Mouse (Mus musculus) CD4-positive, CD25-positive, alpha-beta regulatory T cell, adult 4 months (primary cell): ENCODE results near the gene Vmn1r198. TPM values are rescaled to one million over a fixed set of nuclear protein-coding genes. Genes with fewer than 3 reads are reported as not detected.
"Not testable (repeated sequence)": the region's sequence is repeated elsewhere in the genome, so short reads cannot be mapped to it uniquely, and the experiment has no call there.

Experiments
- ATAC-seq: one replicate; pipeline ENCODE4 v1.8.0; 2017
- polyA plus RNA-seq, 2 experiments: library from polyadenylated mRNA; unstranded; fragments of 100-300 nt; shearing (Covaris generic); gene quantifications; one replicate each; pipeline ENCODE4 v1.2.1; 2017

Vmn1r198 gene
- polyA plus RNA-seq, result not detected

DNA sequence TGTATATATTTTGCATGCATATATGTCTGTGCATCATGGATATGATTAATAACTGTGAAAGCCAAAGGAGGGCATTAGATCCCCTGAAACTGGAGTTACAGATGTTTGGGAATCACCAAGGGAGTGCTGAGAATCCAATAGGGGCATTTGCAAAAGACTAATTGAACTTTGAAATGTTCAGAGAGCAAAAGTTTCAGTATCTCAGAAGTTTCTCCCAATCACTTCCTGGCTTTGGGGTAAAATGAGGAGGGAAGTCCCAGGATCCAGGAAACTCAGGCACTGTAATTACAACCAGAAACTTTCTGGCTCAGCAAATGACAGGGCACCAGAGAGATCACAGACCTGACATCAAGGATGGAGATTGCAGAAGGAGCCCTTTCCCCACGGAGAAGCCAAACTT is at the start of gene Vmn1r198:
Vmn1r198 (plus strand) TSS at position 301 of the 400 bp plus-strand sequence.
- ATAC-seq, result no peak

GRCm38 (mm10) chr13:22308075-22308474 is 42.1 kb upstream of the Vmn1r198 start:
- not testable (repeated sequence) for ATAC-seq

GRCm38 (mm10) chr13:22315361-22315760 is 34.8 kb upstream of the Vmn1r198 start:
- no peak for ATAC-seq

GRCm38 (mm10) chr13:22317366-22317765 is 32.8 kb upstream of the Vmn1r198 start:
- ATAC-seq, result no peak

DNA sequence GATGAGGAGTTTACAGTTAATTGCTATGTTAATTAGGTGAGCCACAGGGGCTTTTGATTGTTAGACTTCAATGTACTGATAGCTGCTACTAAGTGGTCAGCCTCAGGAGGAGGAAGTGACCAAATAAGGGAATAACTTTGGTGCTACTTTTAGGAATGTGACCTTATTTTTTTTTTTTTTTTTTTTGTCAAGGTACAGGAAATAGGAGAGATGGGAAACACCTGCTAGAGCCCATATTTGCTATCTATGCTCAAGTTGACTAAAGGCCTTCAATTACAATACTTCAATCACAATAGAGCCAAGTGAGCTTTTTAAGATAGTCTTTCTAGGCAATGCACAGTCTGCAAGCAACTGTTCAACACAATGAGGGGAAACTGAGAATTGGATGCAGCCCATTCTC is 30.1 kb upstream of the Vmn1r198 start:
- no peak for ATAC-seq

DNA sequence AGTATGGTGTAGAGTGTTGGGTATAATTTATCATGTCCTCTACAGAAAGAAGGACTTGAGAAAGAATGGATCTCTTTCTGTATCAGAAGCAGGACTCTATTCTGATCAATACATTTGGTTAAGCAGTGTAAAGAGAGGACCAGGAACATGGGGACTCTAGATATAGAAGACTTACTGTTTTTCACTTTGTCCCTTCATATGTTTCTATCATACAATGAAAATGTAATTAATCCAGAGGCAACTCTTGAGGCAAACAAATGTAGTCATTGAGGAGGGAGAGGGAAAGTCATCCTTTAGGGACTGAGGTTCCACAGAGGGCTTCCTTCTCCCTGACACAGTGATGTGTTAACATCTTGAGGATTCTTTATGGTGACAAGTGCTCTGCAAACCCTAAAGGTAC is 25.9 kb upstream of the Vmn1r198 start, which contains the start of gene Vmn1r197:
Vmn1r197 (plus strand) TSS at position 301 of the 400 bp plus-strand sequence.
- no peak for ATAC-seq

- no peak for ATAC-seq
Measured at GRCm38 (mm10) chr13:22333269-22333668, 16.9 kb upstream of the Vmn1r198 start.

- no peak for ATAC-seq
Measured at GRCm38 (mm10) chr13:22335565-22335964, 14.6 kb upstream of the Vmn1r198 start.

DNA sequence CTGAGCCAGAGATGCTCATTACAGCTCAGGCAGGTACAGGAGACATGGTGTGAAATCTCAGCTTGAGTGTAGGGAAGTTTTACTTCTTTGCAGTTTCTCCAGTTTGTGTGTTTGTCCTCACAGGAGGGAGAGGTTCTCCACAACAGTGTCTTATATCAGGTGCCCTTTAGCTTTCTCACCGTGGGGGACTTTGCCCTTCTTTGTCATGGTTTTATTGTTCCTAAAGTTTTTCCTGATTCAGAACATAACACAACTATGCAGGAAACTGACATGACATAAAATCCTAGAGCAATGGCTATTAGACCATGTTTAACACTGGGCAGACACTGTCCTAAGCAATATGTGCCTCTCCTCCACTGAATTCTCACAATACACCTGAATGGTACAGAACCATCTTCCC is 649 bp downstream of the Vmn1r198 start:
- no peak for ATAC-seq

- ATAC-seq, result no peak
Measured at GRCm38 (mm10) chr13:22379518-22379917, 29.4 kb downstream of the Vmn1r198 start, which contains the start of gene Vmn1r199. Gene Vmn1r199, plus strand, starts transcription at chr13:22379818.

DNA sequence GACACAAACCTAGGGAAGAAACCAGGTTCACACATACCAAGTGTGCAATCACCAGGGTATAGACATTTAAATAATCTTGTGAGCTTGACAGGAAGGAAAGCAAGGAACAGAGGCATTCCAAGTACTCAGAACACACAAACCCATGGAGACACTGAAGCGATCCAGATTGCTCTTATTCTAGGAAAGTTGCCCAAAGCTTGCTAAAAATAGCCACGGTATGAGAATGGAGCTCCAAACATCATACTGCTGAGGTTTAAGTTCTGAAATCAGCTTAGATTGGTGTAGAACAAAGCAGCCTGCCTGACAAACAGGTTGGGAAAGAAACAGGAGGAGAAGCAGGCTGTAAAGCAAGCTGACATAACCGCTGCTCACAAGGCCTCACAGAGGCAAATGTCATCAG is 31.0 kb downstream of the Vmn1r198 start:
- ATAC-seq, result not testable (repeated sequence)

- ATAC-seq, result no peak
Measured at GRCm38 (mm10) chr13:22383401-22383800, 33.2 kb downstream of the Vmn1r198 start.

DNA sequence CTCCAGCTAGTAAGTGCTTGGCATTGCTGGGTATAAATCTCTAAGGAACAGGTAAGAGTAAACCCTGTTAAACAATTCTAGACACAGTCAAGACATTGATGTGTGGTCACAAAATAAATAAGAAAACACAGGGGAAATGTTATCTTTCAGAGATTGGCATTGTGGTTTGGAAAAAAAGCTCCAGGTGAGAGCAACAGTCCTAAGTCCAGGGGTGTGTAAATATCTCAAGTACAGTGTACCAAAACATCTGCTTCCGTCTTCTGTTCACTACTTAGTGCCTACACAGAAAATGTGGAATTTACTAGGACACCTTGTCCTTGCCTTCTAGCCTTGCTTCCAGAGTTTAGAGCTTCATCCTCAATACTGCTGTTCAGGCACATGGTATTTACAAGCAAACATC is 36.9 kb downstream of the Vmn1r198 start:
- no peak for ATAC-seq

GRCm38 (mm10) chr13:22390073-22390472 is 39.9 kb downstream of the Vmn1r198 start, which contains the start of gene Vmn1r200:
Gene Vmn1r200, plus strand, starts transcription at chr13:22390373.
- ATAC-seq, result no peak

DNA sequence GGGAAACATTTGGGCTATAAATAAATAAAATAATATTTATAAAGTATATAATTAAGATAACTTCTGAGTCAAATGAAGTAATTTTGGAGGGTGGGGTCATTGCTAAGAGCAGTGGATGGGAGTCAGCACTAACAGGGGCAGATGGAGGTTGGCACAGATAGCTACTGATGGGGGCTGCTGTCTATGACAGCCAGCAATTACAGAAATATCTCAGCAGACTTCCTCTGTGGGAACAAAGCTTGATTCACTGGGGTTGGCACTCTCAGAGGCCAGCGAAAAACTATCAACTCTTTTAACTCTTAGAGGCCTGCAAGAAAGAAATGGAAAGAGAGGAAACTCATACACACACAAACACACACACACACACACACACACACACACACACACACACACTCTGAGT is 52.8 kb downstream of the Vmn1r198 start:
- ATAC-seq, result no peak

Other genes starting within 250 kb of the Vmn1r198 start
- gene Vmn1r189, start 244.5 kb upstream of the Vmn1r198 start, polyA plus RNA-seq, result not detected
- not detected for gene Vmn1r191, start 166.4 kb upstream of the Vmn1r198 start, polyA plus RNA-seq
- gene Vmn1r192, start 159.2 kb upstream of the Vmn1r198 start, polyA plus RNA-seq, result not detected
- gene Vmn1r193, start 127.2 kb upstream of the Vmn1r198 start, polyA plus RNA-seq, result not detected
- gene Vmn1r194, start 106.1 kb upstream of the Vmn1r198 start, polyA plus RNA-seq, result not detected
- not detected for gene Vmn1r195, start 79.8 kb upstream of the Vmn1r198 start, polyA plus RNA-seq
- not detected for gene Vmn1r196, start 60.4 kb upstream of the Vmn1r198 start, polyA plus RNA-seq
- gene Vmn1r197, start 25.8 kb upstream of the Vmn1r198 start, polyA plus RNA-seq, result not detected
- not detected for gene Vmn1r199, start 29.5 kb downstream of the Vmn1r198 start, polyA plus RNA-seq
- not detected for gene Vmn1r200, start 40.0 kb downstream of the Vmn1r198 start, polyA plus RNA-seq
- gene Vmn1r201, start 121.6 kb downstream of the Vmn1r198 start, polyA plus RNA-seq, result not detected
- gene Vmn1r202, start 155.0 kb downstream of the Vmn1r198 start, polyA plus RNA-seq, result not detected
- gene Vmn1r203, start 167.8 kb downstream of the Vmn1r198 start, polyA plus RNA-seq, result under 1 TPM in 1 of 2 experiments, not detected in 1; 0.16 TPM
- gene Vmn1r204, start 202.8 kb downstream of the Vmn1r198 start, polyA plus RNA-seq, result not detected
- gene Vmn1r205, start 242.6 kb downstream of the Vmn1r198 start, polyA plus RNA-seq, result not detected